Mouse (Mus musculus) T-helper 1 cell (primary cell): ENCODE measurements at regions not wholly inside any gene's neighbourhood (a gene's known extent, or its start where the extent isn't known, plus 50 kb on each side); places are given as distances from the start of the nearest gene placed in this dataset.
"Not testable (repeated sequence)": the region's sequence is repeated elsewhere in the genome, so short reads cannot be mapped to it uniquely, and the experiment has no call there.

Experiments
- in situ Hi-C: fragments of 300-600 bp; cut with MboI, MseI; formaldehyde crosslinking; loops from one replicate; pipeline ENCODE4 v1.15.1; 2025; ENCODE audit warnings: high pct_unique_total_duplicates

GRCm38 (mm10) chr8:126811358-126811757, 134.3 kb downstream of the Tomm20 start:
- in situ Hi-C loops, result not testable (repeated sequence)

- in situ Hi-C loops, result no loop called here
These were observed 135.1 kb downstream of the Tomm20 start for GRCm38 (mm10) chr8:126810516-126810915.

GRCm38 (mm10) chr8:126809321-126809720, 136.3 kb downstream of the Tomm20 start:
- in situ Hi-C loops, result no loop called here

GRCm38 (mm10) chr8:126808496-126808895, 137.1 kb downstream of the Tomm20 start:
- in situ Hi-C loops, result no loop called here

- in situ Hi-C loops, result no loop called here
These were observed 138.4 kb downstream of the Tomm20 start for GRCm38 (mm10) chr8:126807171-126807768.

- in situ Hi-C loops, result no loop called here
These were observed 139.1 kb downstream of the Tomm20 start for GRCm38 (mm10) chr8:126806591-126806990.

GRCm38 (mm10) chr8:126806181-126806560, 139.5 kb downstream of the Tomm20 start:
- in situ Hi-C loops, result no loop called here

GRCm38 (mm10) chr8:126805365-126806180, 140.1 kb downstream of the Tomm20 start:
- in situ Hi-C loops, result no loop called here

- in situ Hi-C loops, result no loop called here
These were observed 141.5 kb downstream of the Tomm20 start for GRCm38 (mm10) chr8:126804115-126804514.

GRCm38 (mm10) chr8:126802641-126803040, 143.0 kb downstream of the Tomm20 start:
- in situ Hi-C loops, result no loop called here

- in situ Hi-C loops, result no loop called here
These were observed 144.7 kb downstream of the Tomm20 start for GRCm38 (mm10) chr8:126800976-126801375.

- in situ Hi-C loops, result no loop called here
These were observed 147.9 kb downstream of the Tomm20 start for GRCm38 (mm10) chr8:126797571-126798334.

GRCm38 (mm10) chr8:126793657-126794056, 152.0 kb downstream of the Tomm20 start:
- in situ Hi-C loops, result no loop called here

GRCm38 (mm10) chr8:126791069-126791468, 154.6 kb downstream of the Tomm20 start:
- in situ Hi-C loops, result no loop called here

GRCm38 (mm10) chr8:126790214-126790613, 155.4 kb downstream of the Tomm20 start:
- in situ Hi-C loops, result no loop called here

GRCm38 (mm10) chr8:126789076-126789475, 156.6 kb downstream of the Tomm20 start:
- in situ Hi-C loops, result no loop called here

GRCm38 (mm10) chr8:126788669-126789068, 157.0 kb downstream of the Tomm20 start:
- in situ Hi-C loops, result no loop called here

GRCm38 (mm10) chr8:126787398-126787797, 158.2 kb downstream of the Tomm20 start:
- in situ Hi-C loops, result no loop called here

- in situ Hi-C loops, result no loop called here
These were observed 160.4 kb downstream of the Tomm20 start for GRCm38 (mm10) chr8:126785211-126785610.

- in situ Hi-C loops, result no loop called here
These were observed 161.0 kb downstream of the Tomm20 start for GRCm38 (mm10) chr8:126784604-126785003.

- in situ Hi-C loops, result no loop called here
These were observed 161.8 kb downstream of the Tomm20 start for GRCm38 (mm10) chr8:126783703-126784440.

GRCm38 (mm10) chr8:126778673-126779072, 167.0 kb downstream of the Tomm20 start:
- in situ Hi-C loops, result no loop called here
